Mouse (Mus musculus) fibroblast of lung, adult 2 months (primary cell): ENCODE data around the gene Best3.
"Not testable (repeated sequence)": the region's sequence is repeated elsewhere in the genome, so short reads cannot be mapped to it uniquely, and the experiment has no call there.

ENCODE experiments used
- DNase-seq: peaks from one replicate; pipeline ENCODE4 v3.0.0-alpha.2; 2011; ENCODE audit warnings: low read depth

The Best3 gene

GRCm38 (mm10) chr10:116978841-116979240, 7.3 kb upstream of the Best3 start:
- no peak for DNase-seq

- DNase-seq = no peak
These were observed 5.8 kb upstream of the Best3 start for GRCm38 (mm10) chr10:116980273-116980672.

- no peak for DNase-seq
These were observed 5.2 kb upstream of the Best3 start for GRCm38 (mm10) chr10:116980888-116981287.

DNA sequence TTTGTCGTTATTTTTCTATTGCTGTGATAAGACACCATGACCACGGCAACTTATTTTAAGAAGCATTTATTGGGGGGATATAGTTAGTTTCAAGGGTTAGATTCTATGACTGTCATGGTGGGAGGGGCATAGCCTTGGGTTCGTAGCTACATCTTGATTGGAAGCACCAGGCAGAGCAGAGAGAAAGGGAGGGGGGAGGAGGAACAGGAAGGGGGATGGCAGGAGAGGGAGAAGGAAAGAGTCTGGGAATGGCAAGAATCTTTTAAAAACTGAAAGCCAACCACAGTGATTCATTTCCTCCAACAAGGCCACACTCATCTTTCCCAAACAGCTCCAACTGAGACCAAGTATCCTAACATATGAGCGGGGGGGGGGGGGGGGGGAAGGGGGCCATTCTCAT, 3.6 kb upstream of the Best3 start:
- no peak for DNase-seq

GRCm38 (mm10) chr10:116984836-116985235, 1.3 kb upstream of the Best3 start:
- no peak for DNase-seq

- no peak for DNase-seq
These were observed 7.9 kb downstream of the Best3 start for GRCm38 (mm10) chr10:116993971-116994370.

- no peak for DNase-seq
These were observed 9.0 kb downstream of the Best3 start for GRCm38 (mm10) chr10:116995162-116995561.

- DNase-seq = no peak
These were observed 9.6 kb downstream of the Best3 start for GRCm38 (mm10) chr10:116995584-116996235.

- DNase-seq = peak; percentile 79
These were observed 10.1 kb downstream of the Best3 start for GRCm38 (mm10) chr10:116996236-116996600.

GRCm38 (mm10) chr10:116998716-116999455, 12.8 kb downstream of the Best3 start:
- DNase-seq = no peak

- DNase-seq = no peak
These were observed 14.9 kb downstream of the Best3 start for GRCm38 (mm10) chr10:117000975-117001374.

GRCm38 (mm10) chr10:117004695-117005094, 18.6 kb downstream of the Best3 start:
- DNase-seq = no peak

DNA sequence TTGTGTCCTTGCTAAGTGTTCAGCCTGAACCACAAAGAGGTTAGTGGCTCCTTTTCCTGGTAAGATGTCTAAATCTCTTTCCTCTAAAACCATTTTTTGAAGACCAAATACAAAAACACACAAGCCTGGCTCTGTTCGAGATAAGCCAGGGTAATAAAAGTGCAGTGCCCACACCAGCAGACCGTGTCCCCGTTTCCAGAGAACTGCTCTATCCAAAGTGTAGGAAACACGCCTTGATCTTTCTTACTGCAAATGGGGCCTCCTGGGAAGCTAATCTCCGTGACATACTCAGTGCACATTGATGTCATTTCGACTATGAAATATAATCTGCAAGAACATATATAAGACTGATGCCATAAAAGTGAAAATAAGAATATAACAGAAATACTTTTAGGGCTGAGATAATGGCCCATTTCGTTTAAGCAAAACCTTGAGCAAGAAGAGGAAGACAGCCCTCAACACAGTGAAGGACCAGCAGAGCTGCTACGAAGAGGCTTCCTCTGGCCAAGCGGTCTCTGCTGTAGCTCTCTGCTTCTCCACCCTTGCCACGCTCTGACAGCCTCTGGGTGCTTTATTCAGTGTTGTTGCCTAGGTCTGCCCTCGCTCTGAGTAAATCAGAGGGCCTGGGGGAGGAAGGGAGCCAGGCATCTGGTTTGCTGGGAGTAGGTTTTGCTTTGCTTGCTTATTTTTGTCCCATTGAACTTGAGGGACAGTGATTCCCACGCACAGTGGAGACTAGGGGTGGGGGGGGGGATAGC, 19.8 kb downstream of the Best3 start:
- no peak for DNase-seq

DNA sequence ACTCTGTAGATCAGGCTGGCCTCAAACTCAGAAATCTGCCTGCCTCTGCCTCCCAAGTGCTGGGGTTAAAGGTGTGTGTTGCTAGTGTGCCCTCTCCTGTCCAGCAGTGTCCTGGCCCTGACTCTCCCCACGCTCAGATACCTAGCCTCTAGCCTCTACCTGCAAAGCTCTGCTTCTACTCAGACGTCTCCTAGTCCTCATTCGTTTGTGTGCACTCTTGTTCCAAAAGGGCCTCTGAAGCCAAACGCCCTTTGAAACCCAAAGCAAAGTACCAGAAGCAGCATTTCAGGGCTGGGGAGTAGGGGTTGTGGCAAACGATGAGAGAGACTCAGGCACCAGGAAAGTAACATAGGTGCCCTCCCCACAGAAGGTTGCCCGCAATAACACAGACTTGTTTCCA, 23.6 kb downstream of the Best3 start:
- no peak for DNase-seq

- DNase-seq = no peak
These were observed 24.9 kb downstream of the Best3 start for GRCm38 (mm10) chr10:117011047-117011446.

DNA sequence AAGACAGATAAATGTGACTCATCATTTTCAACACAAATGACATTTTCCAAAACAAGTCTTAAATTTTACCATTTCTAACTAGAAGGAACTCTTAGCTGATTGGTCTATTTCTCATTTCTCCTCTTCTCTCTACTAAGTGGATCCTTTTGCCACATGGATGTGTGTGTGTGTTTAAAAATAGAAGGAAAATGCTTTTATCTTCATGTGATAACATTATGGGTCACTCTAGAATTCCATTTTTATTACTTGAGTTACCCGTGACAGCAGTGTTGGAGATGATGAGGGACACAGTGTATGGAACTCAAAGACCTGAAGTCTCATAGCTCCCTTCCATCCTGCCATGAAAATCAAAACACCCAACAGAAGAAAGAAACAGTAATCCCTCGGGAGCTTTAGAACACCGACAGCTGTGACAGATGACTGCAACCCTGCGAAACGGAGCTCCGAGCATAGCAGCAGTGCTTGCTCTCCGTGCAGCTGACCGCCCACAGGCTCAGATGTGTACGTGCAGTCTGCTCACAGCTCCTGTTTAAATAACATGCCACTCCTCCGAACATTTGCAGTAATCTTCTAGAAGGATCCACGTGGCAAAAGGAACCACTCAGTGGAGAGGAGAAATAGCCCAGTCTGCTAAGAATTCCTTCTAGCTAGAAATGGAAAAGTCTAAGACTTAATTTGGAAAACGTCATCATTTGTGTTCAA, 27.7 kb downstream of the Best3 start:
- DNase-seq = no peak

GRCm38 (mm10) chr10:117014565-117014964, 28.5 kb downstream of the Best3 start:
- DNase-seq = no peak

DNA sequence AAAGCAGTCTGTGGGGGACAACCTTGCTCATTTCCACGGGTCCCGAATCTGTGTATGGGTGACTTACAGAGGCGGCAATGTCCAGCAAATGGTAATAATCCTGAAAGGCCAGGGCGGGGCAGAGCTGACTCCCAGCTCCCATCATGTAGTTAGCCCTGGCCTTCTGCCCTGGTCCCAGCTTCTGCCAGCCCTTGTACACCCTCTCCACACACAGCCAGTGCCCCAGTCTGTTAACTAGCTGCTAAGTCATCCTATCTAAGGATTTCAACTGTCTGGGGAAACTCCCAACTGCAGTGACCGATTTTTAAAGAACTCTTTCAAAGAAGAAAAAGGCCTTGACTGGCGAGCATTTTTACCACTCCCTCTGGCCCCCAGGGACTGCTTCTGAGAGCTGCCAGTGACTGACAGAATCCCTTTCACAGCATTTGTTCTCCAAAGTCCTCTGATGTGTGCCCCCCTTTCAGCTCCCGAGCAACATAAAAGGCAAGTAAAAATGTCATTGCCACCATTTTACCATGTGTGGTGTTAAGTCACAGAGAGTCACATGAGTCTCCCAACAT, 32.2 kb downstream of the Best3 start:
- no peak for DNase-seq

GRCm38 (mm10) chr10:117021020-117021754, 35.1 kb downstream of the Best3 start:
- DNase-seq = no peak

DNA sequence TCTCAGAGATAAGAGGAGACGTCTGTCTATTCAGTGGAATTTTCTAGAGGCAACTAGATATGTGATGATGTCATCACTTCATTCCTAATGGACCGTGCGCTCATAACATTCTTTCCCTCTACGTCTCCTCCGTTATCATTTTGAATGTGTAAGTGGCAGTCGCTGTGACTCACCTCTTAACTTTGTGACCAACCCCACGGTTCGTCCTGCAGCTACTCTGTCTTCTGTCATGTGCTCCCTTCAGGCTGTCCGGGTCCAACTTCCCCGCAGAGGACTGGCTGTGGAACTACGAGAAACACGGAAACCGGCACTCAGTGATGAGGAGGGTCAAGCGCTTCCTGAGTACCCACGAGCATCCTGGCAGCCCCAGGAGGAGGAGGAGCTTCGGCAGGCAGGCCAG, 37.6 kb downstream of the Best3 start:
- no peak for DNase-seq

GRCm38 (mm10) chr10:117025776-117026175, 39.7 kb downstream of the Best3 start:
- not testable (repeated sequence) for DNase-seq
